Mouse (Mus musculus) forebrain, postnatal 0 days (tissue): ENCODE results near the gene Mars. TPM values are rescaled to one million over a fixed set of nuclear protein-coding genes. Genes with fewer than 3 reads are reported as not detected.

Experiments
- ATAC-seq: fragments of 200-750 bp; cut with Nextera tagmentation; 2 replicates; pipeline ENCODE4 v1.8.0; 2017; ENCODE audit warnings: mild to moderate bottlenecking, moderate library complexity
- DNase-seq: peaks from one replicate; pipeline ENCODE4 v3.0.0-alpha.2; 2015
- H3K27ac ChIP-seq: fragments of 300-500 bp; sonication (generic); 2 replicates; pipeline ENCODE4 v1.5.1; 2014; ENCODE audit warnings: low read depth, mild to moderate bottlenecking, antibody characterized with exemption, low read length, moderate library complexity, mixed read lengths
- H3K27me3 ChIP-seq: fragments of 300-500 bp; sonication (generic); 2 replicates; pipeline ENCODE4 v1.6.1; 2014; ENCODE audit warnings: mild to moderate bottlenecking, low read length, mixed read lengths; ENCODE audit not compliant: insufficient read depth
- H3K36me3 ChIP-seq: fragments of 300-500 bp; sonication (generic); 2 replicates; pipeline ENCODE4 v1.6.1; 2014; ENCODE audit warnings: mild to moderate bottlenecking, moderate library complexity; ENCODE audit not compliant: insufficient read depth
- H3K4me1 ChIP-seq: fragments of 300-500 bp; sonication (generic); 2 replicates; pipeline ENCODE4 v1.6.1; 2014; ENCODE audit warnings: antibody characterized with exemption; ENCODE audit not compliant: insufficient read depth
- H3K4me2 ChIP-seq: fragments of 300-500 bp; sonication (generic); 2 replicates; pipeline ENCODE4 v1.6.1; 2014; ENCODE audit warnings: low read depth, mild to moderate bottlenecking, moderate library complexity
- H3K4me3 ChIP-seq: fragments of 300-500 bp; sonication (generic); 2 replicates; pipeline ENCODE4 v1.5.1; 2014; ENCODE audit warnings: low read depth, low read length, mixed read lengths
- H3K9ac ChIP-seq: fragments of 300-500 bp; sonication (generic); 2 replicates; pipeline ENCODE4 v1.6.1; 2014; ENCODE audit warnings: mild to moderate bottlenecking
- H3K9me3 ChIP-seq: fragments of 300-500 bp; sonication (generic); 2 replicates; pipeline ENCODE4 v1.6.1; 2016; ENCODE audit warnings: low read length
- CTCF ChIP-seq: sonication (generic); IDR thresholded peaks from 2 replicates; pipeline ENCODE4 v1.5.1; 2016; ENCODE audit warnings: antibody characterized with exemption, control low read depth, low read depth
- WGBS: fragments of 180-500 bp; shearing (Covaris S2); extraction: QIAGEN DNeasy Blood & Tissue Kit; methylation state at CpG from one replicate; pipeline ENCODE4 v1.1.7; 2014; 5-methylcytosine and 5-hydroxymethylcytosine counted together
- polyA plus RNA-seq: library from polyadenylated mRNA; unstranded; fragments of >200 nt; fragmentation: Nextera tagmentation; extraction: Ambion mirVana; gene quantifications from 2 replicates; pipeline ENCODE4 v1.2.1, GENCODE M21; 2015
- total RNA-seq: library from RNA; depleted of rRNA; stranded (reverse); fragments of >200 nt; gene quantifications from 2 replicates; pipeline ENCODE4 v1.2.3, GENCODE M21; 2014; rRNA removed

Mars gene
- total and polyA plus RNA-seq, 2 experiments from 2014 or later = 94.4 to 98.6 TPM

GRCm38 (mm10) chr10:127261706-127262547 lies 49.7 kb downstream of the Mars start:
- Histone ChIP-seq H3K36me3 (peaks cover 11% of the 10 kb centered on the region), H3K9ac (peak overlapping the region; percentile 89), H3K27me3 (no peaks in the 10 kb centered on the region), H3K4me2 (peak overlapping the region; percentile 81), H3K4me1 (peaks cover 31% of the 10 kb centered on the region), H3K9me3 (no peaks in the 10 kb centered on the region), H3K4me3 (peak overlapping the region; percentile 76), H3K27ac (peak overlapping the region; percentile 94)
- no peak for TF ChIP-seq CTCF
- peak; percentile 76 for DNase-seq
- 51% methylated on average over 15 of the region's 15 CpGs for WGBS
- ATAC-seq = peak; percentile 13; the same call in 1 of the 2 replicates

DNA sequence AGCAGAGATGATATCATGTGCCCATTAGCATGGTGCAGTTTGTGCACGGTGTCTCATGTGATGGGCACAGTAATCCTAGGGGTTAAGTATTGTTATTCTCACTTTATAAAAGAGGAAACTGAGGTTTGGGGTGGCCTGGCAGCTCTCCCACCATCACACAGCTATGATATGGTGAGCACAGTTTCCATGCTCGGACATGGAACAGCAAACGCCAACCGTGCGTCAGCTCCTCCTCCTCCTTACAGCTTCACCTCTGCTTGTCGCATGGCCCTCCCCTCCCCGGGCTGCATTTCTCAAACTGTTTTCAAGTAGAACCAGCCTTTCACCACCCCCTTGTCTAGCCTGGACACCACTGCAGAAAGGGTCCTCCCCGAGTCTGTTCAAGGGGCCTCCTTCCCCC lies 53.1 kb downstream of the Mars start:
- Histone ChIP-seq H3K4me2 (peak overlapping the region; percentile 81), H3K4me3 (no peak overlapping the region), H3K36me3 (peaks cover 14% of the 10 kb centered on the region), H3K27me3 (no peaks in the 10 kb centered on the region), H3K9ac (no peak overlapping the region), H3K4me1 (peaks cover 36% of the 10 kb centered on the region), H3K9me3 (no peaks in the 10 kb centered on the region), H3K27ac (no peak overlapping the region)
- no peak for TF ChIP-seq CTCF
- DNase-seq = no peak
- no peak for ATAC-seq
- 80% methylated on average over 8 of the region's 8 CpGs for WGBS

GRCm38 (mm10) chr10:127257790-127258189 lies 53.8 kb downstream of the Mars start:
- no peak for ATAC-seq

GRCm38 (mm10) chr10:127255625-127256345 lies 55.8 kb downstream of the Mars start:
- peak; percentile 77 for DNase-seq
- Histone ChIP-seq H3K36me3 (peaks cover 14% of the 10 kb centered on the region), H3K9ac (no peak overlapping the region), H3K4me3 (no peak overlapping the region), H3K4me1 (peaks cover 26% of the 10 kb centered on the region), H3K27ac (no peak overlapping the region), H3K4me2 (peak overlapping the region; percentile 17; the same call in 1 of the 2 replicates), H3K27me3 (no peaks in the 10 kb centered on the region), H3K9me3 (no peaks in the 10 kb centered on the region)
- TF ChIP-seq CTCF = peak; percentile 44; the same call in 1 of the 2 replicates
- 20% methylated on average over 14 of the region's 14 CpGs for WGBS
- ATAC-seq = peak; percentile 77

More at GRCm38 (mm10) chr10:127257790-127258189, 53.8 kb downstream of the Mars start:
- DNase-seq = no peak
- no peaks in the 10 kb centered on the region for H3K9me3 ChIP-seq
- H3K36me3 ChIP-seq = peaks cover 14% of the 10 kb centered on the region
- H3K4me3 ChIP-seq = no peak overlapping the region
- WGBS = 82% methylated on average over 6 of the region's 6 CpGs
- no peaks in the 10 kb centered on the region for H3K27me3 ChIP-seq
- TF ChIP-seq CTCF = no peak
- H3K27ac ChIP-seq = no peak overlapping the region
- no peak overlapping the region for H3K9ac ChIP-seq
- H3K4me2 ChIP-seq = no peak overlapping the region
- H3K4me1 ChIP-seq = peaks cover 36% of the 10 kb centered on the region

DNA sequence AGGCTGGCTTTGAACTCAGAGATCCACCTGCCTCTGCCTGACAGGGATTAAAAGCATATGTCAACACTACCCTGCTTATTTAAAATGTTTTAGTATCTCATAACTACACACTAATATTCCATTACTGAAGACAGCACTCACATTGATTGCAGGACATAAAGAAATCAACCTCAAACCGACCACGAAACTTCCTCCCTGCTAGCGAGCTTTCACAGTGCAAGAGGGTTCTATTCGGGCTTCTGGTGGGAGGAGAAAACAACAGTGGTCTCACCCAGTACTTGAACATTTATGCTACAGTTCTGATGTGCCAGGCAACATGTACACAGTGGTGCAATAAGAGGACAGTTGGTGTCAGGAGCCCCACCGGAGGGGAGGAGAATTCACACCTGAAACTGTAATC lies 60.8 kb downstream of the Mars start:
- peaks cover 28% of the 10 kb centered on the region for H3K36me3 ChIP-seq
- H3K9ac ChIP-seq = no peak overlapping the region
- no peak overlapping the region for H3K4me2 ChIP-seq
- no peak overlapping the region for H3K27ac ChIP-seq
- DNase-seq = no peak
- TF ChIP-seq CTCF = no peak
- no peaks in the 10 kb centered on the region for H3K27me3 ChIP-seq
- H3K9me3 ChIP-seq = no peaks in the 10 kb centered on the region
- H3K4me1 ChIP-seq = no peaks in the 10 kb centered on the region
- H3K4me3 ChIP-seq = no peak overlapping the region
- ATAC-seq = no peak
- WGBS = 89% methylated on average over 5 of the region's 5 CpGs

Other genes with a start within 250 kb of the Mars start
- 432 and 445 TPM in 2 replicates for gene Cdk4, start 248.3 kb downstream of the Mars start, total RNA-seq
- gene Cdk4, start 248.3 kb downstream of the Mars start, polyA plus RNA-seq = 656 and 790 TPM in 2 replicates
- 105 and 201 TPM in 2 replicates for gene Tspan31, start 241.5 kb downstream of the Mars start, total RNA-seq
- gene Tspan31, start 241.5 kb downstream of the Mars start, polyA plus RNA-seq = 83.9 and 98.1 TPM in 2 replicates
- 220 and 258 TPM in 2 replicates for gene Agap2, start 236.5 kb downstream of the Mars start, total RNA-seq
- 3.5 and 4.6 TPM in 2 replicates for gene Agap2, start 236.5 kb downstream of the Mars start, polyA plus RNA-seq
- gene Os9, start 190.7 kb downstream of the Mars start, total RNA-seq = 118 and 119 TPM in 2 replicates
- gene Os9, start 190.7 kb downstream of the Mars start, polyA plus RNA-seq = 122 TPM in 2 replicates
- gene B4galnt1, start 146.6 kb downstream of the Mars start, total RNA-seq = 87.9 and 94.4 TPM in 2 replicates
- 87.3 and 87.8 TPM in 2 replicates for gene B4galnt1, start 146.6 kb downstream of the Mars start, polyA plus RNA-seq
- 0.10 TPM in 1 of 2 replicates, not detected in the other for gene Slc26a10, start 131.1 kb downstream of the Mars start, total RNA-seq
- 0.80 and 1.1 TPM in 2 replicates for gene Slc26a10, start 131.1 kb downstream of the Mars start, polyA plus RNA-seq
- 45.4 and 61.3 TPM in 2 replicates for gene Arhgef25, start 121.7 kb downstream of the Mars start, total RNA-seq
- 14.8 and 16.9 TPM in 2 replicates for gene Arhgef25, start 121.7 kb downstream of the Mars start, polyA plus RNA-seq
- 198 and 245 TPM in 2 replicates for gene Dtx3, start 116.1 kb downstream of the Mars start, total RNA-seq
- gene Dtx3, start 116.1 kb downstream of the Mars start, polyA plus RNA-seq = 175 and 178 TPM in 2 replicates
- gene Pip4k2c, start 100.2 kb downstream of the Mars start, total RNA-seq = 21.5 and 23.3 TPM in 2 replicates
- 17.8 and 20.1 TPM in 2 replicates for gene Pip4k2c, start 100.2 kb downstream of the Mars start, polyA plus RNA-seq
- gene Kif5a, start 48.4 kb downstream of the Mars start, total RNA-seq = 210 and 223 TPM in 2 replicates
- 62.0 and 84.0 TPM in 2 replicates for gene Kif5a, start 48.4 kb downstream of the Mars start, polyA plus RNA-seq
- gene Dctn2, start 45.4 kb downstream of the Mars start, total RNA-seq = 272 and 300 TPM in 2 replicates
- gene Dctn2, start 45.4 kb downstream of the Mars start, polyA plus RNA-seq = 332 and 343 TPM in 2 replicates
- gene Mbd6, start 22.8 kb downstream of the Mars start, total RNA-seq = 5.9 and 9.4 TPM in 2 replicates
- gene Mbd6, start 22.8 kb downstream of the Mars start, polyA plus RNA-seq = 4.1 and 4.8 TPM in 2 replicates
- 0.52 and 0.69 TPM in 2 replicates for gene Arhgap9, start 10.2 kb upstream of the Mars start, total RNA-seq
- 0.81 and 0.99 TPM in 2 replicates for gene Arhgap9, start 10.2 kb upstream of the Mars start, polyA plus RNA-seq
- gene Gli1, start 30.2 kb upstream of the Mars start, total RNA-seq = 2.5 and 5.1 TPM in 2 replicates
- gene Gli1, start 30.2 kb upstream of the Mars start, polyA plus RNA-seq = 0.89 and 1.2 TPM in 2 replicates
- under 0.01 TPM in 1 of 2 replicates, not detected in the other for gene Inhbe, start 42.6 kb upstream of the Mars start, total RNA-seq
- not detected in 2 replicates for gene Inhbe, start 42.6 kb upstream of the Mars start, polyA plus RNA-seq
- not detected in 2 replicates for gene Inhbc, start 58.6 kb upstream of the Mars start, total RNA-seq
- not detected in 2 replicates for gene Inhbc, start 58.6 kb upstream of the Mars start, polyA plus RNA-seq
- 47.5 and 51.0 TPM in 2 replicates for gene R3hdm2, start 68.5 kb upstream of the Mars start, total RNA-seq
- gene R3hdm2, start 68.5 kb upstream of the Mars start, polyA plus RNA-seq = 28.6 and 37.2 TPM in 2 replicates
- 0.85 and 1.7 TPM in 2 replicates for gene Stac3, start 189.9 kb upstream of the Mars start, total RNA-seq
- 0.20 and 0.50 TPM in 2 replicates for gene Stac3, start 189.9 kb upstream of the Mars start, polyA plus RNA-seq
- gene Ndufa4l2, start 203.2 kb upstream of the Mars start, total RNA-seq = 4.9 and 15.5 TPM in 2 replicates
- 15.2 and 15.5 TPM in 2 replicates for gene Ndufa4l2, start 203.2 kb upstream of the Mars start, polyA plus RNA-seq
- gene Shmt2, start 210.7 kb upstream of the Mars start, total RNA-seq = 31.5 and 43.8 TPM in 2 replicates
- 39.0 and 39.9 TPM in 2 replicates for gene Shmt2, start 210.7 kb upstream of the Mars start, polyA plus RNA-seq
- 2.1 and 2.2 TPM in 2 replicates for gene Nxph4, start 222.8 kb upstream of the Mars start, total RNA-seq
- 19.9 and 22.6 TPM in 2 replicates for gene Nxph4, start 222.8 kb upstream of the Mars start, polyA plus RNA-seq